In genomic region chr5:64505835-64506600, GRCm38 (mm10) we compare ENCODE assay signal across 8 mouse cellular contexts.
A peak's percentile ranks its signal among the peaks of the same experiment; 100 is the strongest.
DNase-seq lines count a peak whose midpoint lies in the region; ATAC-seq and TF ChIP-seq lines count a peak whose summit lies in the region.

No protein-coding gene starts in this region.

- peak; percentile 55; the same call in 1 of the 2 replicates for ATAC-seq in G1E (ENCODE audit: extremely low read depth, insufficient number of reproducible peaks, low FRiP score, poor library complexity, severe bottlenecking)
- peak; percentile 72 for ATAC-seq in forebrain, postnatal 0 days
- peak; percentile 55 for ATAC-seq in lung, embryonic 16.5 days (ENCODE audit: low read depth)

- TF ChIP-seq CTCF in G1E (IDR thresholded peaks at IDR 0.05; ENCODE audit: low read depth, low read length): peak; percentile 96
- TF ChIP-seq CTCF in forebrain, postnatal 0 days (IDR thresholded peaks at IDR 0.05; ENCODE audit: low read depth): peak; percentile 93

- peak overlapping the region; percentile 65 for H3K4me3 ChIP-seq in G1E (ENCODE audit: low read depth, low read length)
- H3K4me3 ChIP-seq in forebrain, postnatal 0 days (ENCODE audit: low read depth, low read length): peak overlapping the region; percentile 18
- H3K4me3 ChIP-seq in lung, embryonic 16.5 days (ENCODE audit: low read length): peak overlapping the region; percentile 45

- peak; percentile 76 for DNase-seq in G1E (ENCODE audit: low spot score)
- peak; percentile 53 to 73 for DNase-seq in cerebellum, adult 18-20 months
- DNase-seq in forebrain, postnatal 0 days: peak; percentile 81
- peak; percentile 95 for DNase-seq in heart, postnatal 4 days
- peak; percentile 76 for DNase-seq in layer of hippocampus, adult 9-10 months (ENCODE audit: low spot score)
- DNase-seq in ovary, postnatal 10 days (ENCODE audit: low spot score): peak; percentile 87
- DNase-seq in thymus, postnatal 10 days (ENCODE audit: low spot score in 2 of 2): peak; percentile 90 to 98

- no peak overlapping the region for H3K9ac ChIP-seq in forebrain, postnatal 0 days
- peak overlapping the region; percentile 50 for H3K9ac ChIP-seq in lung, embryonic 16.5 days (ENCODE audit: low read length)

- H3K36me3 ChIP-seq in G1E (replicated peaks): no peaks in the 10 kb centered on the region
- H3K36me3 ChIP-seq in forebrain, postnatal 0 days (ENCODE audit: insufficient read depth): no peaks in the 10 kb centered on the region
- no peaks in the 10 kb centered on the region for H3K36me3 ChIP-seq in lung, embryonic 16.5 days (ENCODE audit: control insufficient read depth, insufficient read depth, low read length)

- 2% methylated on average over 15 of the region's 15 CpGs for WGBS in forebrain, postnatal 0 days
- WGBS in lung, embryonic 16.5 days: 2% methylated on average over 15 of the region's 15 CpGs

- H3K4me2 ChIP-seq in forebrain, postnatal 0 days (ENCODE audit: low read depth): peak overlapping the region; percentile 42
- peak overlapping the region; percentile 63 for H3K4me2 ChIP-seq in lung, embryonic 16.5 days (ENCODE audit: low read depth, low read length)

- H3K27ac ChIP-seq in forebrain, postnatal 0 days (ENCODE audit: low read depth, low read length): no peak overlapping the region
- H3K27ac ChIP-seq in lung, embryonic 16.5 days (ENCODE audit: low read length): peak overlapping the region; percentile 88

- peaks cover 56% of the 10 kb centered on the region for H3K4me1 ChIP-seq in G1E (ENCODE audit: insufficient read depth, low read depth, low read length)
- H3K4me1 ChIP-seq in forebrain, postnatal 0 days (ENCODE audit: insufficient read depth): 0 out of 2 replicates have a peak, but pooled peaks cover 5% of the 10 kb centered on the region
- peaks cover 33% of the 10 kb centered on the region for H3K4me1 ChIP-seq in lung, embryonic 16.5 days (replicated peaks; ENCODE audit: control insufficient read depth, insufficient read depth, low read length)

- H3K9me3 ChIP-seq in G1E (replicated peaks): no peaks in the 10 kb centered on the region
- no peaks in the 10 kb centered on the region for H3K9me3 ChIP-seq in forebrain, postnatal 0 days (ENCODE audit: low read length)
- H3K9me3 ChIP-seq in lung, embryonic 16.5 days (ENCODE audit: control insufficient read depth, low read length): no peaks in the 10 kb centered on the region

- 0 out of 2 replicates have a peak, but pooled peaks cover under 1% of the 10 kb centered on the region for H3K27me3 ChIP-seq in G1E (ENCODE audit: insufficient read depth, low read length)
- H3K27me3 ChIP-seq in forebrain, postnatal 0 days (ENCODE audit: insufficient read depth, low read length): no peaks in the 10 kb centered on the region
- H3K27me3 ChIP-seq in lung, embryonic 16.5 days (ENCODE audit: control insufficient read depth, insufficient read depth, low read depth, low read length): no peaks in the 10 kb centered on the region
